Mouse (Mus musculus) kidney, postnatal 14 days (tissue): Measurements from ENCODE around the gene S1pr1.

ENCODE experiments used
- DNase-seq: peaks from one replicate; pipeline ENCODE4 v3.0.0; 2022; ENCODE audit warnings: mixed read lengths

Gene S1pr1

DNA sequence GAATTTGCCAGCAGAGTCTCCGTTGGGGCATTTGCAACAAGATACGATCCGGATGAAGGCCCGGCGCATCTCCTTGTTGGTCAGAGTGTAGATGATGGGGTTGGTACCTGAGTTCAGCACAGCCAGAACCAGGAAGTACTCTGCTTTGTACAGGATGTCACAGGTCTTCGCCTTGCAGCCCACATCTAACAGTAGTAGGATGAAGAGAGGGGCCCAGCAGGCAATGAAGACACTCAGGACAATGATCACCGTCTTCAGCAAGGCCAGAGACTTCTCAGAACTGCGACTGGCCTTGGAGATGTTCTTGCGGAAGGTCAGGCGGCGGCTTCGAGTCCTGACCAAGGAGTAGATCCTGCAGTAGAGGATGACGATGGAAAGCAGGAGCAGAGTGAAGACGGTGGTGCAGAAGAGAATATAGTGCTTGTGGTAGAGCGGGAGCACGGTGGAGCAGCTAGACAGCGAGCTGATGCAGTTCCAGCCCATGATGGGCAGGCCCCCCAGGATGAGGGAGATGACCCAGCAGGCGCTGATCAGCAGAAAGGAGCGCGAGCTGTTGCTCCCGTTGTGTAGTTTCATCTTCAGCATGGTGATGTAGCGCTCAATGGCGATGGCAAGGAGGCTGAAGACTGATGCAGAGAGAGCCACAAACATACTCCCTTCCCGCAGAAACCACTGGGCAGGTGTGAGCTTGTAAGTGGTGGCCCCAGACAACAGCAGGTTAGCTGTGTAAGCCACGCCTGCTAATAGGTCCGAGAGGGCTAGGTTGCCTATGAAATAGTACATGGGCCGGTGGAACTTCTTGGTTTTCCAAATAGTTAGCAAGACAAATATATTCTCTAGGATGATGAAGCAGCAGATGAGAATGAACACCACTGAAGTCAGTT lies 2.7 kb downstream of the S1pr1 start:
- DNase-seq, result no peak

DNA sequence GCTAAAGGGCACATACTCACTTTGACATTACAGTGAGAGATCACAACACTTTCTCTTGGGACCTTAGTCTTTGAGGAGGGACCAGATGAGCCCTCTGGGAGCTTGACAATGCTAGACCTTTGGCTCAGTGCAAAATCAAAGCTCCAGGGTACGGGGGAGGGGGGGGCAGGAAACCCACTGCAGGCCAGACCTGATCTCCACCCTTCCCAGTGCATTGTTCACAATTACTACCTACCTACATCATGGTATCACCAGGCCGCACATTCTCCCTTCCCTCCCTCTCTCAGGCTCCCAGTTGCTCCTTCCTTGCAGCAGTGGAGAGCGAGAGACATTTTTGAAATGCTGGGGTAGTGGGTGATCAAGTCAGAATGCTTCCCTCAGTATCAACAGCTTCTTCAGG lies 3.5 kb downstream of the S1pr1 start:
- peak; percentile 46 for DNase-seq

DNA sequence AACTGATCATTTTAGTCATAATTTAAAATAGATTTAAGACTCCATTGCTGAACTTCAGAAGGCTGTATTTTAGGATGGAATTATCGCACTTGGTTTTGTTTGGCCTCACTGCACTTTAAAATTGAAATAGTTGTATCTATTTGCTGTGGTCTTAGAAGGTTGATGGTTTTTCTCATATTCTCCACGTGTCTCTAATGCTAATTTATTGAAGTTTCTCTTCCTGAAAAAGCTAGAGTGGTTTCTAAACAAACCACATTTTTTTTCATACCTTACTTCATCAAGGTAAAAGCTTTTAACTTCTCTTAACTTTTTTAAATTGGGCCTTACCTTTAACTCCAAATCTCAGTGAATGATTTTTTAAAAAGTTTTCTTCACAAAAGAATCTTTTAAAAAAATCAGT lies 4.8 kb downstream of the S1pr1 start:
- no peak for DNase-seq

DNA sequence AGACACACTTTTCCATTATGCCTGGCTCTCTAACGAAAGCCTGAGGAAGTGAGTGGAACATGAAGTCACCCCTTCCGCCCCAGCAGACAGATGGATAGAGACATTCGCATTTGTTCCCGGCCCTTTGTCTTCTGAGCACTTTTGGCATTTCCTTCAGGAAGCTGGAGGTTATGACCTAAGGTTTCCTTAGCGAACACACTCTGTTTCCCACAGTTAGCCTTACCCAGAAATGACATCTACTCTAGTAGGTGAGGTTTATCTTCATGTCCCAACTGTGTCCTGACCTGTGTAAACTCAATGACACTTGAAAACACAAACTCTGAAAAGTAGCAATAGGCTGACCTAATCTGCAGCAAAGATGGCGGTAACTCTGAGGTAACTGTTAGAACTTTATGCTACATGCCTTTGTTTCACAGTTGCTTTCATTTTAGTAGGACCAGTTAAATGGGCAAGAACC lies 5.7 kb downstream of the S1pr1 start:
- peak; percentile 77 for DNase-seq

DNA sequence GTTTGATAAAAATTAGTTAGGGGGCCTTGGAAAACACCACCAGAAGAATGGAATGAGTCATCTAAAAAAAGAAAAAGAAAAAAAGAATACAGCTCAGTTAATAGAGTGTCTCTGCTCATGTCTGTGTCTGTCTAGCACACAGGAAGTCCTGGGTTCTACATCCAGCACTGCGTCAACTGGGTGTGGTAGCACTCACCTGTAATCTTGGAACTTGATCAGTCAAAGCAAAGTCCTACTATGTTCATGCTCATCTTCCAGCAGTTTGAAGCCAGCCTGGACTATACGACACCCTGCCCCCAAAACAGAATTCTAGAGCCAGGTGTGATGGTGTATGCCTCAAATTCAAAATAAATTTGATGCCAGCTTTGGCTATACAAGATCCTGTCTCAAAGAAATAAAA lies 8.1 kb downstream of the S1pr1 start:
- no peak for DNase-seq

DNA sequence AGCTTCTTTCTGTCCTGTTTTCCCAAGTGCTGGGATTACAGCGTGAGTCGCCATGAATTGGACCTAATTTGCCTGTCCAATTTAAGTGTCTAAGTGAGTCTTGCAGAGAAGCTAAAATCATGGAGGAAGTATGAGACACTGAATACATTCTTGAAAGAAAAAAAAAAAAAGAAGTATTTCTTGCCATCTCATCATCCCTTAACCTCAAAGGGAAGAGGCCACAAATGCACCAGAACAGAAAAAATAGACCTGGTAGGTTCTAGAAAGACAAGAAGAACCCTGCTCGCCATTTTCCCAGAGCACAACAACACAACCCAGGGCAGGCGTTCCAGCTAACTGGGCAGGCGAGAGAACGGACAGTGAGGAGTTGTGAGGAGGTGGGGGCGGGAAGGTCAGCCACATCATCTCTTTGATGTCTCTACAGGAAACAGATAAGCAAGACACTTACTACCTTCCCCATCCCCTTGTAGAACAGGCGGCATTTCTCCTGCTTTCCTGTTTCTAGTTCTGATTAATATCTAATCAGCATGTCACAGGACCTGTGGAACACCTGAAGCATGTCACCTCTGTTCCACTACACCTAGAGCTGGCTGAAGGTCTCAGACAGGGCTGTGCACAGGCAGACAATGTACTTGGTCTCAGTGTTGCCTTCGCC lies 10.5 kb downstream of the S1pr1 start:
- DNase-seq, result no peak

DNA sequence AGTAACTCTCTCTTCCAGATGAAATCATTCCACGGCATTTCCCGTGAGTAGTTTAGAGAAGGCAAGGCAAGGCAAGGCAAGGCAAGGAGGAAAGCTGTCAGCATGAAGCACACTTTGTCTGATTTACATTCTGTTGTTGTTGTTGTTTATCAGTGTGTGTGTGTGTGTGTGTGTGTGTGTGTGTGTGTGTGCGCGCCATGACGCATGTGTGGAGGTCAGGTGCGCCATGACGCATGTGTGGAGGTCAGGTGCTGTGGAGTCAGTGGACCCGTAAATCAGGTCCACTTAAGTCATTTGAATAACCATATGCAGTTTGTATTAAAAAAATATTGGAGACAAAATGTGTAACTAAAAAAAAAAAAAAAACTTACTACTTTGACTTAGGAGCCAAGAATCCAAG lies 11.2 kb downstream of the S1pr1 start:
- no peak for DNase-seq

DNA sequence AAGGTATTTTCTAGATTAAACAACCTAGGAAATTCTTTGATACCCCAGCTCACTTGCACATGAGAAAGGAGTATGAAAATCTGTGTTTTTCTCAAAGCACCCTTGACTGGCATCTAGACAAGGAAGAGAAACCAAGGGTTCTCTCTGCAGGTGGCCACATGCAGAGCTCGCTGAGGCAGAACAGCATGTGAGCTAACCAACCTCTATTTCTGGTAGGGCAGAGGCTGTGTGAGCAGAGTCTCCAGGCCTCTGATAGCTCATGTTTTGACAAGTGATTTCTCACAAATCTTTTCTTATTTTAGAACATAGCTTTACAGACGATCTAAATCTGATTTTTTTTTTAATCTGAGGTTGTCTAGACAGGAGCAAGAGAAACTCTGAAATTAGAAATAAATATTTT lies 12.8 kb downstream of the S1pr1 start:
- no peak for DNase-seq

DNA sequence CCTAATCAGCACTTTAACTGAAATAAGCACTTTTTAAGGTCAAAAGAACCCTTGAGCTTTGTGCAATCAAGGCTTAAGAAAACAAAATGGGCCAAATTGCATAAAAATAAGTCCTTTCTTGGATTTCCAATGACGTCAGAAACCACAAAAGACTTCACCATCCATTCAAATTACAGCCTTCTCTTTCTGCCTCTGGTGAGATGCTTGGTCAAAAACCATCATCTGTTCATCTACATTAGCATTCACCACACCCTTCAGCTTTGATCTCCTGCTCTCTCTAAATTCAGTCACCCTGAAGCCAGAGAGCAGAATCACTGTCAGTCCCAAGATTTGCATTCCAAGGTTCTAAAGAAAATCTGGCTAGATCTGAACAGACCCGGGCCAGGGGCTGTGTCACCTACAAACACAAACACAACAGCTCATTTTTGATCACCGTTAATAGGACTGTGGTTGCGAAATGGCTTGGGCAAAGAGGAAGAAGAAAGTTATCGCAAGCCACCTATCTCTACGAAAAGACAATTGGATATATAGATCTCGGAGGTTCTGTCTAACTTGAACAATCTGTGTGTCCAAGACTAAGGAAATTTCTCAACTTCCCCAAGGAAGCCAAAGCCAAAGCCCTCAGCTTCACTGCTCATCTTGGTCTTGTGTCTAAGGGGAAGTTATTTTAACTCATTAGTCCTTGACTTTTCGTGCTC lies 19.5 kb downstream of the S1pr1 start:
- DNase-seq, result no peak

DNA sequence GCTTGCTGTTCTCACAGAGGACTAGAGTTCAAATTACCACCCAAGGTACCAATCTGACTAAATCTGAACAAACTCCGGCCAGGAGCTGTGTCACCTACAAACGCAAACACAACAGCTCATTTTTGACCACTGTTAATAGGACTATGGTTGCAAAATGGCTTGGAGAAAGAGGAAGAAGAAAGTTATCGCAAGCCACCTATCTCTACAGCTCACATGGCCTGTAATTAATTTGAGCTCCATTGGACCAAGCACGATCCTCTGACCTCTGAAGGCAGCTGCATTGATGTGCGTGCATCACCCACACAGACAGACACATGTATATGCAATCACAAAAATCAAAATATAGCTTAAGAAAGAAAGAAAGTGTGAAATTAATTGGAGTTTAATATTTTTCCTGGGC lies 20.7 kb downstream of the S1pr1 start:
- DNase-seq, result no peak

DNA sequence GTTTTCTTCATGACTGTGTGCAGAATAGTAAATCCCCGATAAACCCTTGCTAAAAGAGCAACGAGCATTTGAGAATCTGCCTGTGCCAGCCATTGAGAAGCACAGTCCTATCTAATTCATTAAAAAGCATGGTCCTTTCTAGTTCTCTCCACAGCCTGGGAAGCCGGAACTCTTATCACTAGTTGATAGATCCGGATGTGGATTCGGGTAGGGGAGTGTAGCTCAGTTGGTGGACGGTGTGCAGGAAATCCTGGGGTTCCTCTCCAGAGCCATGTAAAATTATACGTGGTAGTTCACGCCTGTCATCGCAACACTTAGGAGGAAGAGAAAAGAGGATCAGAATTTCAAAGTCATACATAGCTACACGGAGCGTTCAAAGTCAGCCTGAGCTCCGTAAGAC lies 21.5 kb downstream of the S1pr1 start:
- DNase-seq, result no peak

DNA sequence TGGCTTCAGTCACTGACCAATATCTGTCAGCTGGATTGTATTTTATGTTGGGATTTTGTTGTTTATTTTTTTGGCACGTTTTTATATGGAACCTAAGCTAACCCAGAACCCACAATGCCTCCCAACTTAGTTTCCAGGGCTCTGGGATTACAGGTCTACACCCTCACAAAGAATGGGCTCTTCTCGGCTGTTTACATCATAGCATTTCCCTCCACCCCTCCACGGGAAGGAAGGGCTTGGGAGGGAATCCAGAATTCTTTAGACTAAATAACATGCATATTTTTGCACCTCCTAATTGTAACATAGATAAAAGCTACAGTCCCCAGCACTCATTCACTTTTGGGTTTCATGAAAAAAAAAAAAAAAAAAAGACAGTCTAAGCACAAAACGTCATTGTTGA lies 22.0 kb downstream of the S1pr1 start:
- DNase-seq, result no peak

DNA sequence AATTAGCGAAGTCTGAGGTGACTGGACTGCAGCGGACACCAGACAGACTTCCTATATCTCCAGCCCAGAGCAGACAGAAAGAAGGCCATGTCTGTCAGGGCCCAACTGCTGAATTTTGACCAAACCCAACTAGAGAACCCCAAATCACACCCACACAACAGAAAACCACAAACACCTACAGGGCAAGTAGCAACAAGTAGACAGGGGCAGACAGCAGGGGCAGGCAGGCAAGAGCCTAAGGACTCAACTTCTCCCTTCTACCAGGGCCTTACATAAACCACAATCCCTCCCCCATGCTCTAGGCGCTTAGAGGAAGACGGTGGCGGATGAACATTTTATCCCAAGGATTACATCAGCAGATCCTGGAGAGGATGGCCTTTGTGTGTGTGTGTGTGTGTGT lies 22.5 kb downstream of the S1pr1 start:
- no peak for DNase-seq

DNA sequence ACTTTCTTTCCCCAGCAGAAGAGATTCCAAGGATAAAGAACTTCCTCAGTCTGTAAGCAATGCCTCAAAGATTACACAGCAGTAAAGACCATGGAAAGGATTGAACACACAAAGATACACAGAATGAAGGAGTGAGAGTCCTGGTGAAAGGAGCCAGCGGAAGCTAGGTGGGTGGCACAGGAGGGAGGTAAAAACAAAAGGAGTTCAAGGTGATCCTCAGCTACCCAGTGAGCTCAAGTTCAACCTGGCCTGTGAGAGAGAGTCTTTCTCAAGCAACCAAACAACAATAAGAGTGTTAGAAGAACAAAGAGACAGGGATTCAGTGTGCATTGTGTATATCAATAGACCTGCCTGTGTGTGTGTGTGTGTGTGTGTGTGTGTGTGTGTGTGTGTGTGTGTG lies 25.0 kb downstream of the S1pr1 start:
- no peak for DNase-seq

DNA sequence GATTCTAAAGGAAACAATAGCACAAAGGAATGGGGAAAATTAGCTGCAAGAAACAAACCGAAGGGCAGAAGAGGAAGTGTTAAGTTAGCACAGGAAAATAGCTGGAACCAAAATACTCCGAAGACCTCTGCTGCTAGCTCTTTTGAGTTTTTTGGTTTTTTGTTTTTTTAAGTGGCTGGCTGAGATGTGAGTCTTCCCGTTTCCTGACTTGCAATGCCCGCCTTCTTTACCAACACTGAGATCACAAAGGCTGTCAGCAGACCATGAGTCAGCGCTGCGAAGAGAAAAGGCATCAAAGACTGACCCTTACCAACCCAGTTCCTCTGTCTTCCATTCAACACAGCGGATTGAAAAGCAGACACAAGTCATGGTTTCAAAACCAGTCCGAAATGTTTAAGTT lies 25.5 kb downstream of the S1pr1 start:
- peak; percentile 30 for DNase-seq

DNA sequence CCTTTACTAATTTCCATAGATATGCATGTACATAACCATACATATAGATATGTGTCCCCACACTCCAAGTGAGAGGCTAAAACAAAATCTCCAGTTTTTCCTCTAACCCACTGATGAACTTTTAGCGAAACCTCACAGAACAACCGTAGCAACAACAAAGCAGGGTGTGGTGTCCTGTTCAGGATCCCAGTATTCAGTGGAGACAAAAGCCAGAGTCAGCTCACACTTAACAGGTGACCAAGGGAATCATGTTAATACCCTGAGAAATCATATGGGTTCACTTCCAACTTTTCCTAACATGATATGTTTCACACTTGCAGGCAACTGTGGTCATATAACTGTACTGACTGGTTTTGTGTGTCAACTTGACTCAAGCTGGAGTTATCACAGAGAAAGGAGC lies 27.1 kb downstream of the S1pr1 start:
- no peak for DNase-seq

DNA sequence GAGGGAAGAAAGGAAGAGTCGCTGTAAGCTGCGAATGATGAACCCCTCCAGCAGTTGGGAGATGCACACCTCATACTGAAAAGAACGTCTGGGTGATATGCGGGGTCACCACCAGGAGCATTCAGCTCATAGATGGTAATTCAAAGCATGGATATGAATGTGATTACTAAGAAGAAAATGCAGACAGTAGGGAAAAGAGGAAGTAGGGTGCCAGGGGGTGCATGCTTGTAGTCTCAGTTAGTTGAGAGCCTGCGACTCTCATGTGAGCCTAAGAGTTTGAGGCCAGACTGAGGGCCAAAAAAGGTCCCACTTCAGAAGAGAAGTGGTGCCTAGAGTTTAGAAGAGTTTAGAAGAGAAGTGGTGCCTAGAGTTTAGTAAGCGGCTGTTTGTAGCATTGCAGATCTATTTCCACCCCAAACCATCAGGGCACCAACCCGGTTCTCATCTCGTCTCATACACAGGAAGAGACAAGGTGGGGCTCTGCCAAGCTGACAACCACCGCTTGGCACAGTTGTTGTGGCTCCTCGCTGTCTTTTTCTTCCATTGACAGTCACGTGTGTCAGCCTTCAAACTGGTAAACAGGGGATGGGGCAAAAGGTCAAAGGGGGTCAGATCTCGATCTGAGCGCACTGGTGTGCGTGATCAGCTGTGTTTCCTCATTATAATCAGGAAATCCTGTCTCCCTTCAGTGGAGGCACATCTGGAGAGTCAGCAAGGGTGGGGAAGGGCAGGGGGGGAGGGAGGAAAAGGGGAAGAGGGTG lies 32.4 kb downstream of the S1pr1 start:
- DNase-seq, result peak; percentile 46

DNA sequence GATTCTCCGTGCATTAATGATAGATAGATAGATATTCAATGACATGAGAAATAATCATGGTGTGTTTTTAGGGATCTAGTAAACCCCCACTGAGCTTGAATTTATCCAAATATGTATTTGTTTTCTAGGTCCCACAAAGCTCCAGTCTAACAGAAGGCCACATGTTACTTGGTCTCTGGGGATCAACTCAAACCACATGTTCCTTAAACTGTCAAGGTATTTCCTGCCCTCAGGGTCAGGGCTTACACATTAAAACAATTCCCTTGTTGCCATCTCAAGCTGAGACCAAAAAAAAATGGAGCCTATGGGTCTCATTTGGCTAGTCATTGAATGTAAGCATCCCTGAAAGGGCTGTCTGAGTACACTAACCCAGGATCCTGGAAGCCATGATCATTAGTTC lies 33.7 kb downstream of the S1pr1 start:
- no peak for DNase-seq

DNA sequence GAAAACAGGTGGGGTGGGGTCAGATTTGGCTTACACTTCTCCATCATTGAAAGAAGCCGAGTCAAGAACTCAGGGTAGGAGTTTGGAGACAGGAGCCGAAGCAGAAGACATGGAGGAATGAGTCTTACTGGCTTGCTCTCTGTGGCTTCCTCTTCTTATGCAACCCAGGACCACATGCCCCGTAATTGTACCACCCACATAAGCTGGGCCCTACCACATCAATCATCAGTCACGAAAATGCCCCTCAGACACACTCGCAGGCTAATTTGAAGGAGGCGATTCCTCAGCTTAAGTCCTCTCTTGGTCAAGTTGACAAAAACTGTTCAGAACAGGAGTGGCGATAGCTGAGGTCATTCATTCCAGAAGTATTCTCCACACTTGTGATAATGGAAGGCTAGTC lies 35.9 kb downstream of the S1pr1 start:
- DNase-seq, result no peak

DNA sequence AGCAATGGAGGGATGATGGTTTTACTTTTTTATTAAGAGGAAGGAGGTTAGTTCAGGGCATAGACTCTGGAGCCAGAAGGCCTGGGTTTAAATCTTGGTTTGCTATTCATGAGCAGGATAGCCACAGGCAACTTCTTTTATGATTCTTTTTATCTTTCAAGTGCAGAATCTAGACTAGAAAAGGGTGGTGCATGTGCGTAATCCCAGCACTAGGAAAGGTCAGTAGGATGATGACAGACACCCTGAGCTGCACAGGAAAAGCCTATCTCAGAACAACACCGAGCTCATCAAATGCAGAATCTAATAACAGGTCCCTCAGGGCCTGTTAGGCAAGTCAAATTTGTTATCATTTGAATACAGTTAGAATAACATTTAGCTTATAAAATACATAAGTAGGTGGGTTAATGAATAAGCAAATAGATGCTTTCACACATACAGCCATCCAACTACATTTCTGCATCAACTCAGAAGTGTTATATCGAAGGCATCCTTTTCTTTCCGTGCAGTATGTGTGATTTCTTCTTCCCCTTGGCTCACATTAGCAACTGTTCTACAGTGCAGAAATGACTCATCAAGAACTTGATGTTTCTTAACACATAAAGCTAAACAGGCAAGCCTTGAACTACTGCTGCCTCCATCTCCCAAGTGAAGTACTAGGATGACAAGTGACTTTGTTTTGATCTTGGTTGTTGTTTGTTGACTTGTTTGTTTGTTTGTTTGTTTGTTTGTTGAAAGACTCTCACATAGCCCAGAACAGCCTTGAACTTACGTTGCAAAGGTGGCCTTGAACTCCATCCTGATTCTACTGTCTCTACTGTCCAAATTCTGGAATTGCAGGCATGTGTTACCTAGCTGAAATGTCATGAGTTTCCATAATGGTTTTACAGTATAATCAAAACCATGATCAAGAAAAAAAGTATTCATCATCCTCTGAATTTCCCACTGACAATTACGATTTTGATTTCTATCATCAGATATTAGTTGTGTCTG lies 39.0 kb downstream of the S1pr1 start:
- no peak for DNase-seq

DNA sequence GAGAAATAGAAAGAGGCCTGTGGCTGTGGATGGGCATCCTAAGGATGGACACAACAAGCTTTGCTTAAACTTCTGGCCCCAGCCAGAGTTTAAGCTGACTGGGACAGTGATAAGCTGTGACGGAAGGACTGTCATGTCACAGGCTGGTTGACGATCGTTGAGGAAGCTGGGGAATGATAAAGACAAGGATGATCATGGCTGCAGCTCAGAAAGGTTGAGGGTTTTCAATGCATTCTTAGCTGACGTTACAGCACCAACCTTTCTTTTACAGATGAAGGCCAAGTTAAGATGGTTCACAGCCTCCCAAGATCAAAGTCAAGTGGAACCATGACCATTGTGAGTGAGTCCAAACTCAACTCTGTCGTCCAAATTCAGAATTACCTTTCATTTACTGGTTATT lies 40.2 kb downstream of the S1pr1 start:
- DNase-seq, result no peak

DNA sequence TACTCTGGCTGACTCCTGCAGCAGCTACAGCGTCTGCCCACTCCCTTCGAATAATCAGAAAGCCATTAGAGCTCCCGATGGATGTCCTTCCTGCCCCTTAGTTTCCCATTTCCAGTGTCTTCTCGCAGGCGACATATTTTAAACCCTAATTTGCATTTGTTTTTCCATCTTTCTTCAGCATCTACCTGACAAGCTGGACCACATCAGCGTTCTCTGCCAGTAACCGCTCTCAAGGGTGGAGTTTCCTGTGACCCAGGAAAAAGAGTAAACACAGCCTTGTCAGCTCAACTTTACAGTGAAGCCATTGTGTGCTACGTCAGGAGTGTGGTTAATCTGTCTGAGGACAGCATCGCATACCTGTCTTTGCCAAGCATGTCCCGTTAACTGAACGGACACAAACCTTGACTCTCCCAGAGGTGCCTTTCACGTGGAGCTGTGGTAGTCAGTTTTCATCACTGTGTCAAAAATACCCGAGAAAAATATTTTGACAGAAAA lies 41.2 kb downstream of the S1pr1 start:
- no peak for DNase-seq
